Mouse (Mus musculus): Measurements from ENCODE around the gene Arfgap1. TPM values are rescaled to one million over a fixed set of nuclear protein-coding genes. Genes with fewer than 3 reads are reported as not detected.
A peak's percentile ranks its signal among the peaks of the same experiment; 100 is the strongest.

The Arfgap1 gene
- polyA plus RNA-seq, 1 experiment from 2014 or later = 45.7 TPM

DNA sequence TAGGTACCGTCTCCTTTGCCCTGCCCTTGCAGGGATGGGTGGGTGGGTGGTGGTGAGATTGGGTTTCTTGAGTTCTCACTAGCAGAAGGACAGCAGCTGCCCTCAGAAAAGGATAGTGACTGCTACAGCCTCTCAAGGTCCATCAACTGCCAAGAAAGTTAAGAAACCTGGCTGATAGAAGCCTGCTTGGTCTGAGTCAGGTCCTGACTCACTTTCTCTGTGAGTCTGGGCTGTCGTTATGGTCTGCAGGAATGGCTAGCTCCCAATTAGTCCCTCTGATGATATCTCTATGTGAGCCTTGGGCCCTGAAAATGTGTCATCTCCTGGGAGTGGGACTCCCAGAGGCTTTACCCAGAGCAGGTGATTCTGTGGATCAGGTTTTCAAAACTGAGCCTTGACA, 27.3 kb downstream of the Arfgap1 start:
- Histone ChIP-seq H3K9me3 (ENCODE audit: control insufficient read depth, low read length) (no peaks in the 10 kb centered on the region), H3K27ac (ENCODE audit: low read depth, low read length) (no peak overlapping the region), H3K9ac (ENCODE audit: low read length) (no peak overlapping the region), H3K4me1 (ENCODE audit: control insufficient read depth, insufficient read depth, low read length) (no peaks in the 10 kb centered on the region), H3K36me3 (ENCODE audit: control insufficient read depth, insufficient read depth, low read length) (no peaks in the 10 kb centered on the region), H3K27me3 (ENCODE audit: control insufficient read depth, insufficient read depth, low read length) (no peaks in the 10 kb centered on the region), H3K4me2 (no peak overlapping the region), H3K4me3 (ENCODE audit: low read depth, low read length) (no peak overlapping the region)
- 81% methylated on average over 2 of the region's 2 CpGs for WGBS
- no peak for ATAC-seq (ENCODE audit: low FRiP score)
- DNase-seq (ENCODE audit: low spot score, missing footprints) = no peak

DNA sequence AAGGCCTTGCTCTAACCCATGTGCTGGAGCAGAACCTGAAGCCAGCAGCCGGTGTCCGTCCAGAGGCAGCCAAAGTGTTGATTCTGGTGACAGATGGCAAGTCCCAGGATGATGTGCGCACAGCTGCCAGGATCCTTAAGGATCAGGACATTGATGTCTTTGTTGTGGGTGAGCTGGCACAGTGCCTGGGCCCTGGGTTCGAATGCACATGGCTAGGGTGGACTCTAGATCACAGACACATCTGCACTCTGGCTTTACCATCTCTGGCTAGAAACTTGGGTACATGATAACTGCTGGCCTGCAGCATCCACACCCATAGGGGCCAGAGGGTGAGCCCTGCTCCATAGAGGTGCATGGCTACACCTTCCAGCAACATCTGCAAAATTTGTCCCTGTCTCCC, 28.4 kb downstream of the Arfgap1 start:
- 78% methylated on average over 4 of the region's 4 CpGs for WGBS
- no peak overlapping the region for H3K4me2 ChIP-seq

GRCm38 (mm10) chr2:180996436-180996835, 29.4 kb downstream of the Arfgap1 start:
- no peak overlapping the region for H3K27ac ChIP-seq (ENCODE audit: low read depth, low read length)
- no peak overlapping the region for H3K9ac ChIP-seq (ENCODE audit: low read length)
- H3K4me1 ChIP-seq (ENCODE audit: control insufficient read depth, insufficient read depth, low read length) = no peaks in the 10 kb centered on the region
- no peak overlapping the region for H3K4me3 ChIP-seq (ENCODE audit: low read depth, low read length)
- ATAC-seq (ENCODE audit: low FRiP score) = peak; percentile 69
- no peak overlapping the region for H3K4me2 ChIP-seq
- peak; percentile 87 for DNase-seq (ENCODE audit: low spot score, missing footprints)
- no peaks in the 10 kb centered on the region for H3K9me3 ChIP-seq (ENCODE audit: control insufficient read depth, low read length)
- no peaks in the 10 kb centered on the region for H3K27me3 ChIP-seq (ENCODE audit: control insufficient read depth, insufficient read depth, low read length)
- 22% methylated on average over 5 of the region's 5 CpGs for WGBS
- H3K36me3 ChIP-seq (ENCODE audit: control insufficient read depth, insufficient read depth, low read length) = no peaks in the 10 kb centered on the region

More for the DNA sequence above, 28.4 kb downstream of the Arfgap1 start:
- no peaks in the 10 kb centered on the region for H3K36me3 ChIP-seq (ENCODE audit: control insufficient read depth, insufficient read depth, low read length)
- H3K4me3 ChIP-seq (ENCODE audit: low read depth, low read length) = no peak overlapping the region
- H3K9me3 ChIP-seq (ENCODE audit: control insufficient read depth, low read length) = no peaks in the 10 kb centered on the region
- H3K4me1 ChIP-seq (ENCODE audit: control insufficient read depth, insufficient read depth, low read length) = no peaks in the 10 kb centered on the region
- H3K27ac ChIP-seq (ENCODE audit: low read depth, low read length) = no peak overlapping the region
- H3K9ac ChIP-seq (ENCODE audit: low read length) = no peak overlapping the region
- ATAC-seq (ENCODE audit: low FRiP score) (no peak), DNase-seq (ENCODE audit: low spot score, missing footprints) (peak; percentile 75)
- no peaks in the 10 kb centered on the region for H3K27me3 ChIP-seq (ENCODE audit: control insufficient read depth, insufficient read depth, low read length)

GRCm38 (mm10) chr2:180996905-180997304, 29.9 kb downstream of the Arfgap1 start:
- Histone ChIP-seq H3K27ac (ENCODE audit: low read depth, low read length) (no peak overlapping the region), H3K4me3 (ENCODE audit: low read depth, low read length) (no peak overlapping the region), H3K9me3 (ENCODE audit: control insufficient read depth, low read length) (no peaks in the 10 kb centered on the region), H3K4me1 (ENCODE audit: control insufficient read depth, insufficient read depth, low read length) (no peaks in the 10 kb centered on the region), H3K4me2 (no peak overlapping the region), H3K9ac (ENCODE audit: low read length) (no peak overlapping the region), H3K27me3 (ENCODE audit: control insufficient read depth, insufficient read depth, low read length) (no peaks in the 10 kb centered on the region), H3K36me3 (ENCODE audit: control insufficient read depth, insufficient read depth, low read length) (no peaks in the 10 kb centered on the region)
- WGBS = 75% methylated on average over 3 of the region's 3 CpGs
- ATAC-seq (ENCODE audit: low FRiP score) = peak; percentile 15; the same call in 1 of the 2 replicates
- DNase-seq (ENCODE audit: low spot score, missing footprints) = peak; percentile 84

GRCm38 (mm10) chr2:181007054-181007453, 40.0 kb downstream of the Arfgap1 start:
- Histone ChIP-seq H3K9me3 (ENCODE audit: control insufficient read depth, low read length) (no peaks in the 10 kb centered on the region), H3K4me2 (no peak overlapping the region), H3K9ac (ENCODE audit: low read length) (no peak overlapping the region), H3K4me1 (ENCODE audit: control insufficient read depth, insufficient read depth, low read length) (no peaks in the 10 kb centered on the region), H3K36me3 (ENCODE audit: control insufficient read depth, insufficient read depth, low read length) (no peaks in the 10 kb centered on the region), H3K4me3 (ENCODE audit: low read depth, low read length) (no peak overlapping the region), H3K27me3 (ENCODE audit: control insufficient read depth, insufficient read depth, low read length) (no peaks in the 10 kb centered on the region), H3K27ac (ENCODE audit: low read depth, low read length) (no peak overlapping the region)
- 27% methylated on average over 4 of the region's 4 CpGs for WGBS
- ATAC-seq (ENCODE audit: low FRiP score) (no peak), DNase-seq (ENCODE audit: low spot score, missing footprints) (peak; percentile 68)

DNA sequence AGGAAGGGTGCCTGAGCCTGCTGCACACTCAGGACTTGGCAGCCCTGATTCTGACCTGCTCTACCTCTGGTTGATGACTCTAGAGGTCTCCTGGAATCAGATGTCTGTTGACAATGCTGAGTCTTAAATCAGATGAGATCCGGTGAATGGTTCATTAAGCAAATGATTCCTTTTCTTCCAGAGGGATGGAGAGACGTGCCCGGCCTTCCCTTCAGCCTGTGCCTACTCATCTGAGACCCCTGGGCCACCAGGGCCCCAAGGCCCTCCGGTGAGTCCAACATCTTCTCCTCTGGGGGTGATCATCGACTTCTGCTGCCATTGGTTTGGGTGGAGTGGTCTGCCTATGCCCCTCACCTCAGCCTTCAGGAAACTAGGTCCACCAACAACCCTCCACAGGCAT, 41.3 kb downstream of the Arfgap1 start:
- Histone ChIP-seq H3K4me1 (ENCODE audit: control insufficient read depth, insufficient read depth, low read length) (no peaks in the 10 kb centered on the region), H3K27ac (ENCODE audit: low read depth, low read length) (no peak overlapping the region), H3K9ac (ENCODE audit: low read length) (no peak overlapping the region), H3K9me3 (ENCODE audit: control insufficient read depth, low read length) (no peaks in the 10 kb centered on the region), H3K4me2 (no peak overlapping the region), H3K27me3 (ENCODE audit: control insufficient read depth, insufficient read depth, low read length) (no peaks in the 10 kb centered on the region), H3K36me3 (ENCODE audit: control insufficient read depth, insufficient read depth, low read length) (no peaks in the 10 kb centered on the region), H3K4me3 (ENCODE audit: low read depth, low read length) (no peak overlapping the region)
- DNase-seq (ENCODE audit: low spot score, missing footprints) = peak; percentile 17
- ATAC-seq (ENCODE audit: low FRiP score) = no peak
- 71% methylated on average over 5 of the region's 5 CpGs for WGBS

GRCm38 (mm10) chr2:181031406-181031934, 64.4 kb downstream of the Arfgap1 start:
- Histone ChIP-seq H3K9ac (ENCODE audit: low read length) (no peak overlapping the region), H3K4me1 (ENCODE audit: control insufficient read depth, insufficient read depth, low read length) (no peaks in the 10 kb centered on the region), H3K27me3 (ENCODE audit: control insufficient read depth, insufficient read depth, low read length) (no peaks in the 10 kb centered on the region; the same call in 1 of the 2 replicates), H3K27ac (ENCODE audit: low read depth, low read length) (no peak overlapping the region), H3K9me3 (ENCODE audit: control insufficient read depth, low read length) (no peaks in the 10 kb centered on the region), H3K36me3 (ENCODE audit: control insufficient read depth, insufficient read depth, low read length) (no peaks in the 10 kb centered on the region; the same call in 1 of the 2 replicates), H3K4me2 (no peak overlapping the region), H3K4me3 (ENCODE audit: low read depth, low read length) (no peak overlapping the region)
- ATAC-seq (ENCODE audit: low FRiP score) = no peak
- no peak for DNase-seq (ENCODE audit: low spot score, missing footprints)
- WGBS = 81% methylated on average over 11 of the region's 11 CpGs

Other genes starting within 250 kb of the Arfgap1 start
- gene Slc17a9, start 242.0 kb upstream of the Arfgap1 start, polyA plus RNA-seq (2014; fragmentation: Nextera tagmentation; extraction: Ambion mirVana) = 0.19 TPM in 1 of 2 replicates, not detected in the other
- 22.2 and 23.5 TPM in 2 replicates for gene Bhlhe23, start 190.3 kb upstream of the Arfgap1 start, polyA plus RNA-seq (2014; fragmentation: Nextera tagmentation; extraction: Ambion mirVana)
- gene Ythdf1, start 46.3 kb upstream of the Arfgap1 start, polyA plus RNA-seq (2014; fragmentation: Nextera tagmentation; extraction: Ambion mirVana) = 68.5 and 72.4 TPM in 2 replicates
- gene Birc7, start 38.2 kb upstream of the Arfgap1 start, polyA plus RNA-seq (2014; fragmentation: Nextera tagmentation; extraction: Ambion mirVana) = 0.14 and 0.45 TPM in 2 replicates
- 63.2 and 63.6 TPM in 2 replicates for gene Nkain4, start 12.5 kb upstream of the Arfgap1 start, polyA plus RNA-seq (2014; fragmentation: Nextera tagmentation; extraction: Ambion mirVana)
- gene Col20a1, start 19.3 kb downstream of the Arfgap1 start, polyA plus RNA-seq (2014; fragmentation: Nextera tagmentation; extraction: Ambion mirVana) = 0.18 and 0.26 TPM in 2 replicates
- gene Chrna4, start 76.3 kb downstream of the Arfgap1 start, polyA plus RNA-seq (2014; fragmentation: Nextera tagmentation; extraction: Ambion mirVana) = 41.2 and 44.2 TPM in 2 replicates
- gene Kcnq2, start 168.1 kb downstream of the Arfgap1 start, polyA plus RNA-seq (2014; fragmentation: Nextera tagmentation; extraction: Ambion mirVana) = 8.7 and 8.8 TPM in 2 replicates
- gene Eef1a2, start 189.8 kb downstream of the Arfgap1 start, polyA plus RNA-seq (2014; fragmentation: Nextera tagmentation; extraction: Ambion mirVana) = 0.87 and 0.94 TPM in 2 replicates
- gene Ppdpf, start 220.0 kb downstream of the Arfgap1 start, polyA plus RNA-seq (2014; fragmentation: Nextera tagmentation; extraction: Ambion mirVana) = 414 and 426 TPM in 2 replicates
- not detected in 2 replicates for gene Ptk6, start 235.6 kb downstream of the Arfgap1 start, polyA plus RNA-seq (2014; fragmentation: Nextera tagmentation; extraction: Ambion mirVana)
- 0.14 TPM in 1 of 2 replicates, not detected in the other for gene Srms, start 246.0 kb downstream of the Arfgap1 start, polyA plus RNA-seq (2014; fragmentation: Nextera tagmentation; extraction: Ambion mirVana)